Mouse (Mus musculus) cerebellum, adult 11-12 months (tissue): ENCODE measurements around the gene Cmtm4.

Experiments used
- DNase-seq: peaks from one replicate; pipeline ENCODE4 v3.0.0; 2022

The Cmtm4 gene

GRCm38 (mm10) chr8:104373779-104374178 lies 21.8 kb downstream of the Cmtm4 start:
- peak; percentile 39 for DNase-seq

GRCm38 (mm10) chr8:104371121-104371520 lies 24.5 kb downstream of the Cmtm4 start:
- DNase-seq = no peak

GRCm38 (mm10) chr8:104370071-104370470 lies 25.5 kb downstream of the Cmtm4 start:
- no peak for DNase-seq

DNA sequence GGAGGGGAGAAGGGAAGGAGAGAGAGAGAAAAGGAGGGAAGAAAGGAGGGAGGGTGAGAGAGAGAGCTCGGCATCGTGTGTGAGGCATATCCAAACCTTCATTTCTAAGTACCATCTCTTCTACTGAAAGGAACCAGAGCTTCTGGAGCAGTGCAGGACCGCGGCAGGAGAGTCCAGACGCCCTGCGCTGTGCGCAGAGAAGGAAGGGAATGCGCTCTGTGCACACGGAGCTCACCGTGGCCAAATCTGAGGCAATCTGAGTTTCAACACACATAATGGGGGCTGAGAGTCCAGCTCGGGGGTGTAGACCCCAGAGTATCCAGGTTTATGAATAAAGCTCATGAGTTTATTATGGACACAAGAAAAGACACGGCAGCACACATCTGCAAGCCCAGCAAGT lies 26.0 kb downstream of the Cmtm4 start:
- no peak for DNase-seq

- no peak for DNase-seq
These were observed 28.2 kb downstream of the Cmtm4 start for GRCm38 (mm10) chr8:104367398-104367797.

- no peak for DNase-seq
These were observed 29.9 kb downstream of the Cmtm4 start for GRCm38 (mm10) chr8:104365695-104366094.

DNA sequence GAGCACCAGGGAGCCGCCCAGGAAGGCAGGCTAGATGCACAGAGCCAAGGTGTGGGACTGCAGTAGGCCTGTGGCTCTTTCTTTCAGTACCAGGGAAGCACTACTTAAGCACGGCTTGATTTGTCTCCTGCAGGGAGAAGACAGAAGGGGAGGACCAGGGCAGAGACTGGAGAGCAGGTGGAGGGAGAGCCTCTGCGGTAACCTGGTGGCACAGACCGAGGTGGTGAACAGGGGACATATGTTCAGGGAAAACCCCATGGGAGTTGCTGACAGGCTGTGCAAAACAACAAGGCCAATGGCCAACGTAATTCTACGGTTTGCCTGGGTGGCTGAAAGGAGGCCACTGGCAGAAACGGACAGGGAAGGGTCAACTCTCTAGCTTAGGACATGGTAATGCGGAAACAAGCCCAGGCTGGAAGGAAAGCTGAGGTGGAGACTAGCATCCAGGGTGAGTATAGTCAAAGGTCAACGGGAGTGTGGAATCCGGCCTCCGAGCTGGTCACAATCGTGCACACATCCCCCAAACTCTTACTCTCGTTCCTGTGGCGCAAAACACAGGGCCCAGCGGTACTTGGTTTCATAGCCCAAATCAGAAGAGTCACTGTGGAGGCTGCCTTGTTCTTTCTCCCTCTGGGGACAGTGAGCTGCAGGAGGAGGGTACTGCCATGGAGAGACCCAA lies 35.7 kb downstream of the Cmtm4 start:
- DNase-seq = peak; percentile 72

- DNase-seq = no peak
These were observed 37.0 kb downstream of the Cmtm4 start for GRCm38 (mm10) chr8:104358637-104359036.

GRCm38 (mm10) chr8:104354504-104354903 lies 41.1 kb downstream of the Cmtm4 start:
- no peak for DNase-seq

DNA sequence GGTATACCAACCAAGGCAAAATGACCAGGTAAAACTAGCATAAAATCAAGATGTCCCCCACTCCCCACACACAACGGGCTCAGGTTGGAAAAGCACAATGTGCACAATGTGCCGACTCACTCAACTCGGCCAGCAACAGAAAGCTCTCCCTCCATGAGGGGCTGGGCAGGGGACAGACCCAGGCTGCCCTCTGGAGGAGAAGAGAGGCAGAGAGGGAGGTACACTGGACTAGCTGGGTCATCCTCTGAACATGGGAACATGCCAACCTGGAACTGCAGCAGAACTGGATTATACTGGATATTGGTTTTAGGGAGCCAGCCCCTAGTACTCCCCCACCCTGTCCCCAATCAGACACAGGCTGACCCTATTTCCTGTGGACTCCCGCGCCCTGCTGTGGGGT lies 42.4 kb downstream of the Cmtm4 start:
- DNase-seq = no peak

GRCm38 (mm10) chr8:104350047-104350446 lies 45.6 kb downstream of the Cmtm4 start:
- DNase-seq = no peak

GRCm38 (mm10) chr8:104348971-104349370 lies 46.6 kb downstream of the Cmtm4 start:
- DNase-seq = no peak

DNA sequence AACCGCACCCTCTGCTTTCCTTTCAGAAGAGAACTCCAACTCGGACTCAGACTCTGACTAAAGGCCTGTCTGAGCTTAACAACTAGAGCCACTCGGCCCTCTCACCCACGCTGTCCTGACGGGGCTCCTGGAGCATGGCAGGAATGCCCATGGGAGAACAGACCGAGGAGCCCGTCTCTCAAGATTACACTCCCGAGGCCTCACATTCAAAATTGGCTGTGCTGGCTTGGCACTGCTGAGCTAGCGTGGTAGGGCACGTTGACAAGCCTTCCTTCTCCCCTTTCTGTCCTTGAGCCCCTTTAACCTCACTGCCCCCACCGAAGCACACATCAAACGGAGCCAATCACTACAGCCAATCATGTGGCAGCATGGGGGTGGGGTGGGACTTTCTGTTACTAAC lies 48.9 kb downstream of the Cmtm4 start:
- DNase-seq = no peak

DNA sequence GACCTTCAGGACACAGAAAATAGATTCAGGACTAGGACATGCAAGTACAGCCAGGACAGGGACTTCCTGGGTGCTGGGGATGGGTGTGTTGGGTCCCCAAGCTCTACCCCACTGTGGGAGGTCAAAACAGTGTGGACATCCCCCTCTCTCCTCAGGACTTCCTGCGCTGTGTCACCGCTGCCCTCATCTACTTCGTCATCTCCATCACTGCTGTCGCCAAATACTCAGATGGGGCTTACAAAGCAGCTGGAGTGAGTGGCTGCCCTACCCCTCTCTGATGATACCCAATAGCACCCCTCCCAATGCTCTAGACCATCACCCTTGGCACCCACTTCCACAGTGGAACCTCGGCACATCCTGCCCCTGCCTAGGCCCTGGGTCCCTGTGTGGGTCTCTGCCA lies 51.0 kb downstream of the Cmtm4 start:
- no peak for DNase-seq

DNA sequence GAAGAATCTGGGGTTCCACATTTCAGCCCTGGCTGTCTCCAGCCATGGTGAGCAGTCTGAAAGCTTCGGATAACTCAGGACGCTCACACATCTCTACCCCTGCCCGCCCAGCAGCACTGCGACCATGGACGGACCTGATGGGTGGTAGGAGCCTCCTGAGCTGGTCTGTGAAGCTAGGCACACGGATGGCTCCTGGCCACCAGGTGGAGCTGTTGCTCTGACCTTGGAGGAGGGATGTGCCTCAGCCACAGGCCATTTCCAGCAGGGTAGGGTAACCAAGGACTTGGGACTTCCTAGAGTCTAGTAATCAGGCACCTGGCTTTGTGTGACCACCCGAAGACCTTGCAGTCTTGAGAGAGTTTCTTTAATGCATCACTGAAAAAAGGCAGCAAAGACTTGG lies 51.6 kb downstream of the Cmtm4 start:
- peak; percentile 84 for DNase-seq

- DNase-seq = no peak
These were observed 53.2 kb downstream of the Cmtm4 start for GRCm38 (mm10) chr8:104342426-104342825.

- DNase-seq = no peak
These were observed 53.9 kb downstream of the Cmtm4 start for GRCm38 (mm10) chr8:104341678-104342077.

DNA sequence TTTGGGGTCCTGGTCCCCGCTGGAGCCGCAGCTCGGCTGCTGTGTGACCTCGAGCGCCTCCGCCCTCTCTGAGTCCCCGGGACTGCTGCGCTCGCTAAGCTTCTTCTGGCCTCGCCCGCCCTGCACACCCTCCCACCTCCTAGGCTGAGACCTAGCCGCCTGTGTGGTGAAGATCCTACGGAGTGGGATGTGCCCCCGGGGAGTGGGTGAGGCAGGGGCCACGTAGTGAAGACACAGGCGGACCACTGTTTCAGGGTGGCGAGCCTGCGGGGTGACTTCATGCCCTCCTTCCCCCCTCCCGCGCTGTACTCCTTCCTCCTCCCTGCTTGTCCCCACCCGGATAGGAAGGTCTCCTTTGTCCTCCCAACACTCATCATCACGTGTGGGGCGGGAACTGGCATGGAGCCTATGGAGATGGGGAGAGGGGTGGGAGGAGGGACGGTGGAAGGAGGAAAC lies 54.5 kb downstream of the Cmtm4 start:
- peak; percentile 42 for DNase-seq

DNA sequence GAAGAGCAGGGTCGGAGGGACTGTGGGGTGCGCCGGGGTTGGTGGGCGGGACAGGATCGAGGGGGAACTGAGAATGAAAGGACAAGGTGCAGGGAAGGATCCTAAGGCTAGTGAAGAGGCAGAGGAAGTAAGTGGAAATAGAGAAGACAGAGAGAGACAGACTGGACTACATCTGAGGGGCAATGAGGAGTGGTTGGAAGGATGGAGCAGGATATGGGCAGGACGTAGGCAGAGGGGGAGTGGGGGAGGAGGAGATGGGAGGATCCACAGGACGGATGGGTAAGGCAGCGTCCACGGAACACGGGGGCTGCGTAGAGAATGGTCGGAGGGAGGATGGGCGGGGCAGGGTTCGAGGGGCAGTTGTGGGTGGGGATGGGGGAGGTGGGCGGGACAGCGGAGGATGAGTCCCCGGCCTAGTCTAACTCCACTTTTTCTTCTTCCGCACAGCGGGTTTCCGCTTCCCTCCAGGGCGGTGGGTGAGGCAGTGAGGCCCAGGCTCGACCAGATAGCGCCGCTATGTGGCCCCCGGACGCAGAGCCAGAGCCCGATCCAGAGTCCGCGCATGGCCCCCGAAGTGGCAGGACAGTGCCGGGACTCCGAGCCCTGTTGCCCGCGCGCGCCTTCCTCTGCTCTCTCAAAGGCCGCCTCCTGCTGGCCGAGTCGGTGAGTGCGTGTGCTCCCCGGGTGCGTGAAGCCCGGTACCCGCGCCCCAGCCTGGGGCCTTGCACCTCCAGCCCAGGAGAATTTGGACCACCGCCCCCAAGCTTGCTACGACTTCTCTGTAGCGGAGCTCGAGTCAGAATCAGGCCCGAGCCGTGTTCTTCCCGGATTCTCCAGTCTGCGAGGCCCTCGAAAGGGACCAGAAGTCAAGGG lies 55.1 kb downstream of the Cmtm4 start:
- DNase-seq = peak; percentile 40

- no peak for DNase-seq
These were observed 55.7 kb downstream of the Cmtm4 start for GRCm38 (mm10) chr8:104339983-104340232.

DNA sequence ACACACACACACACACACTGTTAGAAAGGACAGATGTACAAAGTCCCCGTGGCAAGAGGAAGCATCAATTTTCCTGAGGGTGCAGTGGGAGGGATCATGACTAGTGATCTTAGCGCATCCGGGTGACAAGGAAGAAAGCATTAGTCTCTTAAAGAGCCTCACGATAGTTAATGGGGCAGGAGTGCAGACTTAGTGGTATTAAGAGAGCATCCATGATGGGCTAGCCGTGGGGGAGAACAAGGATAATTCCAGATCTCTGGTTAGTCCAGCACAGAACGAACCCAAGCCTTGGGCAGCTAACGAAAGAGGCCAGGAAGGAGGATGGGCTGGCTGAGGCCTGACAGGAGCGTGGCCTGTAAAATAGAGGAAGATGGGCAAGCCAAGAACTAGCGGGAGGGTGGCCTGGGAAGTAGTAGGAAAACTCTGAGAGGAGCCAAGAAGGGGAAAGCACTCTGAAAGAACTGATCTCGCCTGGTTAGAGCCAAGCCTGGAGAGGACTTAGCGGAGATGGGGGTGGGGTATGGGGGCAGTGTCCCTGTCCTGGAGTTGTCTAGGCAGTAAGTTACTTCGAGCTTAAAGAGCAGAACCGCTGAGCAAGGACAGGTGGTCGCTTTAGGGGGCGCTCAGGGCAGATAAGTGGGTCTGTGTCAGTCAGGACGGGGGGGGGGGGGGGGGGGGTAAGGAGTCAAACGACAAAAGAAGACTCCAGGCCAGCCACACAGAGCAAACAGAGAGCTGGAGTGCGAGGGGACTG lies 56.2 kb downstream of the Cmtm4 start, which contains the start of gene Cmtm3:
Gene Cmtm3, plus strand, starts transcription at position 182 of the 754 bp plus-strand sequence.
- DNase-seq = no peak

DNA sequence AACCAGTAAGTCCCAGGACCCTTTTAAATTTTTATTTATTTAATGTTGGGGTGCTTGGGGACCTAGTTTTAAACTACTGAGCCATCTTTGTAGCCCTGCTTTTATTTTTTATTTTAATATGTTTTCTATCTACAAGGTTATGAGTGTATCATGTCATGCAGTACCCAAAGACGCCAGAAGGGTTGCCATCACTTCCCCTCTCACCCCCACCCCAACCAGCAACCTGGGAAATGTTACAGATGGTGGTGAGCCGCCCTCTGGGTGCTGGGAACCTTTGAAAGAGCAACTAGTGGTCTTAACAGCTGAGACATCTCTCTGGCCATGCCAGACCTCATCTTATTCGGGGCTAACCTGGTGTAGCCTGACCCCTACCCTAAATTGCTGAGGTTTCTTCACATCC lies 57.7 kb downstream of the Cmtm4 start:
- DNase-seq = no peak

DNA sequence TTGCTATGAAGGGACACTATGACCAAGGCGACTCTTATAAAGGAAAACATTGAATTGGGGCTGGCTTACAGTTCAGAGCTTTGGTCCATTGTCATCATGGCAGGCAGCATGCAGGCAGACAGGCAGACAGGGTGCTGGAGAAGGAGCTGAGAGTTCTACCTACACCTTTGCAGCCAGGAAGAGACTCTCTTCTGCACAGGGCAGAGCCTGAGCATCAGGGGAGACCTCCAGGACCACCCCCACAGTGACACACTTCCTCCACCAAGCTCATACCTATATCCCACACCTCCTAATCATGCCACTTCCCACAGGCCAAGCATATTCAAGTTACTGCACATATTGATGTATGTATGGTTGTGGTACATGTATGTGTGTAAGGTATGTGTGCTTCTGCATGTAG lies 58.8 kb downstream of the Cmtm4 start:
- no peak for DNase-seq

DNA sequence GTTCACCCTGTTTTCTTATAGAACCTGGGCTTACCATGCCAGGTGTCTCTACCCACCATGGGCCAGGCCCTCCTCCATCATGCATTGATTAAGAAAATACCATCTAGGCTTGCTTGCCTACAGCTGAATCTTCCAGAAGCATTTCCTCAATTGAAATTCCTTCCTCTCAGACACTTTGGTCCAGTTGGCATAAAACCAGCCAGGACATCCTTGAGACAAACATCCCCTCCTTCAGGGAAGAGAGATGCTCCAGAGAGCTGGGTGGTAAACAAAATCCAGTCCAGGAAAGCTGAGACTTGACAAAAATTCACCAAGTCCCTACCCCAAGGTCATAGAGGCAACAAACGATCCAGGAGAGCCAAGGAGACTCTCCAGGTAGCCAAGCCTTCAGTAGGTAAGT lies 61.4 kb downstream of the Cmtm4 start:
- DNase-seq = no peak
